Mouse (Mus musculus) splenic B cell, adult 2 months (primary cell): Measurements from ENCODE around the gene Ly6g6e.
A peak's percentile ranks its signal among the peaks of the same experiment; 100 is the strongest.
"Not testable (repeated sequence)": the region's sequence is repeated elsewhere in the genome, so short reads cannot be mapped to it uniquely, and the experiment has no call there.

Experiments used
- DNase-seq: peaks from one replicate; pipeline ENCODE4 v3.0.0-alpha.2; 2011; ENCODE audit warnings: low read depth, low spot score
- H3K27me3 ChIP-seq: 2 replicates; pipeline ENCODE4 v1.6.1; 2012; ENCODE audit warnings: mild to moderate bottlenecking, low read length, moderate library complexity, mixed read lengths; ENCODE audit not compliant: control insufficient read depth, poor library complexity, insufficient read depth, severe bottlenecking
- H3K36me3 ChIP-seq: 2 replicates; pipeline ENCODE4 v1.6.1; 2012; ENCODE audit warnings: mild to moderate bottlenecking, low read length, moderate library complexity, mixed read lengths; ENCODE audit not compliant: control insufficient read depth, poor library complexity, insufficient read depth, severe bottlenecking

Ly6g6e gene

DNA sequence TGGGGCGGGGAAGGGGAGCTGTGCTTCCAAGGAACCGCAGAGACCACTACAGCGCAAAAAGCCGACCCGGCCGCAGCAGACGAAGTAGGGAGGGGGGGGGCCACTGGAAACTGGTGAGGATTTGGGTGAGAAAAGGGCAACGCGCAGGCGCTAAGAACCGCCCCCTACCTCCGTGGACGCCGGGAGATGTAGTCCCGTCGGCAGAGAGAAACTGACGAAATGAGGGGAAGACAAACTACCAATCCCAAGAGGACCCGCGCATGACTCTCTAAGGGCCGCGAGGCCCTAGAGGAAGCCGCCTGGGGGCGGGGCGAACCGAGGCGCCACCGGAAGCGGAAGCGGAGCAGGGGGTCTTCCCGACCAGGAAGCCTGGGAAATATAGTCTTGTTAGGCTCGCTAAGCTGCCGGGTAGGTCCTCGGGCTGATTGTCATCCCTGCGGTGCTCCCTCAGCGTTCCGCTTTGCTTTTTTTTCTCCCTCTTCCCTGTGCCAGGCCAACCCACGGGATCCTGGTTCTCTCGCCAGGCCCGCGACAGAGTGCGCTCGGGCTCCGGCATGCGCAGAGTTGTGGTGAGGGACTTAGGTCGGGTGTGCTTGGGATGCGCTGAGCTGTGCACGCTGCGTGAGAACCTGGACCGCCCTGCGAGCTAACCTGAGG lies 44.6 kb downstream of the Ly6g6e start, which contains the start of gene Gpank1:
Gene Gpank1, plus strand, starts transcription at position 313 of the 657 bp plus-strand sequence.
- DNase-seq = peak; percentile 98
- Histone ChIP-seq H3K27me3 (no peaks in the 10 kb centered on the region; the same call in 1 of the 2 replicates), H3K36me3 (peaks cover 10% of the 10 kb centered on the region; the same call in 1 of the 2 replicates)

GRCm38 (mm10) chr17:35121871-35122303 lies 45.2 kb downstream of the Ly6g6e start, which contains the start of gene Csnk2b:
Gene Csnk2b (minus strand): TSS chr17:35122053.
- peaks cover 10% of the 10 kb centered on the region; the same call in 1 of the 2 replicates for H3K36me3 ChIP-seq
- no peaks in the 10 kb centered on the region; the same call in 1 of the 2 replicates for H3K27me3 ChIP-seq
- DNase-seq = peak; percentile 65

DNA sequence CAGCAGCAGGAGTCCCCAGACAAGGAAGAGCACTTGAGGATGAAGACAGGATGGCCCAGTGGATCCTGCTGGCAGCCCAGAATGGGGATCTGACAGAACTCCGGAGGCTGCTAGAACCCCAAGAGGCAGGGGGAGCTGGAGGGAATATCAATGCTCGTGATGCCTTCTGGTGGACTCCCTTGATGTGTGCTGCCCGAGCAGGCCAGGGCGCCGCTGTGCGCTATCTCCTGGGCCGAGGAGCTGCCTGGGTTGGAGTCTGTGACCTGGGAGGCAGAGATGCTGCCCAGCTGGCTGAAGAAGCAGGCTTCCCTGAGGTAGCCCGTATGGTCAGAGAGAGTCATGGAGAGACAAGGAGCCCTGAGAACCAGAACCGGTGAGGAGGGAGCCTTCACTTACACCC lies 46.6 kb downstream of the Ly6g6e start:
- not testable (repeated sequence) for H3K36me3 ChIP-seq, H3K27me3 ChIP-seq, DNase-seq

GRCm38 (mm10) chr17:35124261-35124896 lies 47.7 kb downstream of the Ly6g6e start:
- not testable (repeated sequence) for H3K36me3 ChIP-seq, DNase-seq, H3K27me3 ChIP-seq

DNA sequence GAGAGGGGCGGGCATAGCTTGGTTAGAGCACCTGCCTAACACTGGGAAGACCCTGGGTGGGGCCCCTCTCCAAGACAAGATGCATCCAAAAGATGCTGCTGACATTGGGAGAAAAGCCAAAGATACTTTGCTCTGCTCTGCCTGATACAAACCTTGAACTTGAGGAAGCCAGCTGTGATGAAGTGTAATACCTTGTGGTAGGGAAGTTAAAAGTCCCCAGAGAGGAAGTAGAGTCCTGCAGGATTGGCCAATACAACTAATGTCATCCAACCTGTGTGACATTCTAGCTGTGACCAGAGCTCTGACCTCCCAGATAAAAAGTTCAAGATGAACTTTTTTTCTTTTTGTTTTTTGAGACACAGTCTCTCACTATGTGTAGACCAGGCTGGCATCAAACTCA lies 48.4 kb downstream of the Ly6g6e start:
- H3K27me3 ChIP-seq = no peaks in the 10 kb centered on the region; the same call in 1 of the 2 replicates
- DNase-seq = peak; percentile 26
- H3K36me3 ChIP-seq = peaks cover 8% of the 10 kb centered on the region; the same call in 1 of the 2 replicates

GRCm38 (mm10) chr17:35125578-35125977 lies 48.9 kb downstream of the Ly6g6e start:
- no peak for DNase-seq
- H3K27me3 ChIP-seq = no peaks in the 10 kb centered on the region; the same call in 1 of the 2 replicates
- peaks cover 8% of the 10 kb centered on the region; the same call in 1 of the 2 replicates for H3K36me3 ChIP-seq

GRCm38 (mm10) chr17:35126206-35126611 lies 49.5 kb downstream of the Ly6g6e start, which contains the start of gene D17H6S53E:
Gene D17H6S53E (plus strand): TSS chr17:35126373.
- peak; percentile 76 for DNase-seq
- Histone ChIP-seq H3K27me3 (no peaks in the 10 kb centered on the region), H3K36me3 (peaks cover 8% of the 10 kb centered on the region; the same call in 1 of the 2 replicates)

- DNase-seq = no peak
- Histone ChIP-seq H3K27me3 (no peaks in the 10 kb centered on the region), H3K36me3 (peaks cover 8% of the 10 kb centered on the region; the same call in 1 of the 2 replicates)
Measured at GRCm38 (mm10) chr17:35127017-35127416, 50.3 kb downstream of the Ly6g6e start.
